Mouse (Mus musculus) embryo, embryonic 9.5 days (tissue): ENCODE data around the gene Cachd1.

Experiments used
- DNase-seq: peaks from one replicate; pipeline ENCODE4 v3.0.0-alpha.2; 2017; ENCODE audit errors: extremely low spot score

Gene Cachd1

GRCm38 (mm10) chr4:100988231-100988799 is 211.8 kb downstream of the Cachd1 start:
- no peak for DNase-seq

GRCm38 (mm10) chr4:100990996-100991395 is 214.5 kb downstream of the Cachd1 start:
- DNase-seq = no peak

DNA sequence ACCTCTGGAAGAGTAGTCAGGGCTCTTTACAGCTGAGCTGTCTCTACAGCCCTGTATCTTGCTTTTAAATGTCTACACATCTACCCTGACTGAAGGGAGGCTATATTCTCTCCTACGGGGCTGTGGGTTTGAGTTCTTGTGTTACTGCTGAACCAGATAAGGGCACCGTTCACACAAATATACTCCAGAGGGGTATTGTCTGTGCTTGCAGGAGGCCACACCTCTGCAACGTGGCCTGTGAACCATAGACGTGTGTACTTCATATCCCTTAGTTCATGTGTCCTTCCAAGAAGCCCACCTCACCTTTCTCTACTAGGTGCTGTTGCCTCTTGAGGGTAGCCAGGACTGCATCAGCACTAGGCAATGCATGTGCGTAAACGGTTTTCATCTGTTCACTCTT is 215.6 kb downstream of the Cachd1 start:
- no peak for DNase-seq

DNA sequence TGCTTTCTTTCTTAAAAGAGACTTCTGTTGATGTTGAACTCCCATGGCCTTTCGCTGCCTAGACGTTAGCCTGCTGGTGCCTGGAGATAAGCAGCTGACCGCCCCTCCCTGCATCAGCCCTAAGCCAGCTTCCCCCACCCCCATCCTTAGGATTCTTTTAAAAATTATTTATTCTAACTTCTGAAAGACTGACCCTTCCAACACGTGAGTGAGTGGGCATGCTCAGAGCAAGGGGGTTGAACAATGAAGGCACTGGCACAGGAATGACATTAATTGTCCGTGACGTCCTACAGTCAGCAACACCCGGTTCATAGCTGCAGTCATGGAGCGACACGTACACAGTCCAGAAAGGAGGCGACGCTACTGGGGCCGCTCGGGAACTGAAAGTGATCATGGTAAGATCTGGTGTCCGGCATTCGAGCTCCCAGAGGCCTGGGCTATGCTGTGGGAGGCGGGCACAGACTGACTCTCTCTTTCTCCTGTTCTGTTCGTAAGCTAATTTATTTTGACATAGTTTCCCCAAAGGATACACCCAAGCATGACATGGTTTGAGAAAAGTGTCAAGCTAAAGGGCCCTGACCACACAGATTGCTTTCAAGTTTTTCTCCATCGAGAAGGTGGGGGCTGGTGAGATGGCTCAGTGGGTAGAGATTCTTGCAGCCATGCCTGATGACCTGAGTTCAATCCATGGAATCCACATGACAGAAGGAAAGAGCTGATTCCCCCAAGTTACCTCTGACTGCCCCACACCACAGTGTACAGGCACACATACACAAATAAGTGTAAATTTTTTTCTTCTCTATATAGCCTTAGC is 218.2 kb downstream of the Cachd1 start:
- no peak for DNase-seq

- DNase-seq = no peak
Measured at GRCm38 (mm10) chr4:100995617-100996016, 219.1 kb downstream of the Cachd1 start.

DNA sequence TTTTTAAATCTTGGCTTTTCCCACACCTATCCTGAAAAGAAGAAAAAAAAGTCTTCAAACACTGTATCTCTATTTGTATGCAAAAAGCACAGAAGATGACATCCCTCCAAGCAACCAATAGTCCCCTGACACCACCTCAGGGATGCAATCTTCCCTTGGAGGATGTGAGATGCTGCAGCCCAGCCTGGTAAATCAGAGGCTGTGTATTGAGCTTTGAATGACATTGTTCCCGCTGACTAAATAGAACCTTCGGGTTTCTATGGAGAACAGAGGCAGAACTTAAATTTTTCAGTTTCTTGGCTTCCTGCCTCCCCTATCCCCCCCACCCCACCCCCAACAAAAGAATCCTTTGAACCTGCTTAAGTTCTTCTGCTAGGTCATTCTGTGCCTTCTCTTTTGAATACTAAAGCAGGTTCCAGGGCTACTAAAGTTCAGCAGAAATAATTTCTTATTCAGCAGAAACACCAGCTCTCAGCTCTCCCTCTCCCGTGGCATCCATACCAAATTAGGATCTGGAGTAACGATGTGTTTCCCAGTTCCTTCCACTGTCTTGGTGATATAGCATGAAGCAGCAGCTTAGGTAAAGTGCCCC is 219.7 kb downstream of the Cachd1 start:
- DNase-seq = no peak

DNA sequence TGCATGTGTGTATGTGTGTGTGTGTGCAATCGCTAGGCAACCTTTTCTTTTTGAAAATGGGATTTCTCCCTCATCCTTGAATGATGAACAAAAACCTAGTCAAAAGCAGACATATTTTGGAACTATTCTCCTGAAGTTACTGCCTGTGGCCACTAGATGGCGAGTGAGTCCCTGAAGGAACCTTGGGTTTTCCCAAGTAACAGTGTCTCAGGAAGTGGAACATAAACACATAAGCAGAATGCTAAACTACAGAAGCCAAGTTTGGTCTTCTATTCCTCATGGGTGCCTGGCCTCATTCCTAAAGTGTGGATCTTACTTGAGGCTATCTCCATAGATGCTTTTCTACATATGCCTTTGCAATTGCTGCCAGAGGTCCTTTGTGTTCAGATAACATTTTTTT is 221.7 kb downstream of the Cachd1 start:
- peak; percentile 40 for DNase-seq

GRCm38 (mm10) chr4:100998906-100999305 is 222.4 kb downstream of the Cachd1 start:
- no peak for DNase-seq

DNA sequence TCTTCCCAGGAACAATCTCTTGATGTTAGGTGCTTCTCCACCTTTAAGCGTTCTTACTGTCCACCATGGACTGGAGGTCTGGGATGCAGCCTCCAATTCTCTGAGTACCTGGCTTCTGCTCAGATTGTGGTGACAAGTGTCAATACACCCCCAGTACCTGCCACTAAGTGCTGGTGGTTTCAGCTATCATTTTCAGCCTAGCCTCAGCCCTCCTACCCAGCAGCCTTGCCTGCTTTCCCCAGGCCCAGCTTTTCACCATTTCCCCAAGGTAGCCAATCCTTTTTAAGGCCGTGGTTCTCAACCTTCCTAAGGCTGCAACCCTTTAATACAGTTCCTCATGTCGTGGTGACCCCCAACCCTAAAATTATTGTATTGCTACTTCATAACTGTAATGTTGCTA is 224.1 kb downstream of the Cachd1 start:
- no peak for DNase-seq

- no peak for DNase-seq
Measured at GRCm38 (mm10) chr4:101001073-101001472, 224.6 kb downstream of the Cachd1 start.

DNA sequence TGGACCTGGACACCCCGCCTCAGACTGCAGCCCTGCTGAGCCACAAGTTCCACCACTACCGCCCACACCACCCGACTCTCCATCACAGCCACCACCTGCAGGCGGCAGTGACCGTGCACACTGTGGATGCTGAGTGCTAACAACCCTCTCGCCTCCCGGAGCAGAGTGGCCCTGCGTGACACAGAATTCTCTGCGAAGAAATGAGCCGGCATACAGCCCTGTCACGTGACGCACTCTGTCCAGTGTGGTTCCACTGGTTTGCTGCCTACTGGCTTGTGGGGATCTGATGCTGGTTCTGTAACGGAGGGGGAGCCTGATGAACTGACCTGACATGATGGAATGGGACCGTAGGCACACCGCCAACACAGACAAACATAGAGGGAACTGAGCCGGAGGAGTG is 226.5 kb downstream of the Cachd1 start:
- no peak for DNase-seq

GRCm38 (mm10) chr4:101008362-101008769 is 231.9 kb downstream of the Cachd1 start:
- DNase-seq = no peak

DNA sequence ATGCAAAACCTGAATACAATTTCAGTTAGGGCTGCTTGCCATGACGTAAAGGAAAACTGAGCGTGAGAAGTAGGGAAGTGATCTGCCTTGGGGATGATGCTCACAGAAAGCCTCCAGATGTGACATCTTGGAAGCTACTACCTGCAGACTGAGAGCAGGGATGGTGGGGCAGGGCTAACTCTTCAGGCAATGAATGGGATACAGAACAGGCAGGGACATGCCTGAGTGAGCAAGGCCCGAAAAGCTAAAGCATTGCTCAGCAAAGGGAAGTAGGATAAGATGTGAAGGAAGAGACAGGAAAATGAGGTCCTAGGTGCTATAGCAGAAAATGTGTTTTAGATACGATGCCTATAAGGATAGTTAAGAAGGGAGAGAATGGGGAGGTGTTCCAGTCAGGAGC is 232.6 kb downstream of the Cachd1 start:
- DNase-seq = no peak

- no peak for DNase-seq
Measured at GRCm38 (mm10) chr4:101017806-101018205, 241.3 kb downstream of the Cachd1 start.

DNA sequence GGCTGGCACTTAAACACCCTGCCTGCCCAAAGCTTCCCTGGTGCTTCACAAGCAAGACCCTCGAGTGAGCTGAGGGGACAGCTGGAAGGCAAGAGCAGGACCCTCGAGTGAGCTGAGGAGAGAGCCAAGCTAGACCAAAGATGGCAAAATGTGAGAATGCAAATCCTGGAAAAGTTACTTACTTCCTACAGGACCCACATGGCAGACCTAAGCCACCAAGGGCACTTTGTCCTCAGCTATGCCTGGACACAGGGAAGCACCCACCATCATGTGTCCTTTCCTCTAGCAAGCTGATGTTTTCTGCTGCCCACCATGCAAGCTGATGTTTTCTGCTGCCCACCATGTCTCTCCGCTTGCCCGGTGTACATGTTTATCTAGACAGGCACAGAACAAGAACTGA is 244.1 kb downstream of the Cachd1 start, which contains the start of gene Gm10577:
Gene Gm10577, minus strand, starts transcription at position 101 of the 400 bp plus-strand sequence.
- DNase-seq = no peak

DNA sequence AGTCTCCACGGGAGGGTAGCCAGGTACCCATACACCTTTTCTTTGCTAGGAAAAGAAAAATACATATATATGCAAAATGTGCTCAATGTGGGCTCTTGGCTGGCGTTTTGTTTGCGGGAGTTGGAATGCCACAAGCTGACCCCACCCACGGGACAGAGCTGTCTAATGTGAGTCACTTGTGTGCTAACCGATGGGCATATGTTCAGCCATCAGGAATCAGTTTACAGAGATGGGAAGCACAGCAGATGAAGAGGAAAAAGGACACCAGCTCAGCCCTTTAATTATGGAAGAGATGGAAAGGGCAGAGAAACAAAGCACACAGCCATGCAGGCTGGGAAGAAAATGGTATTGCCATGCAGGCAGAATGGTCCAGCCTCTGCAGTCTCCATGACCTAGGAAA is 250.1 kb downstream of the Cachd1 start:
- no peak for DNase-seq

DNA sequence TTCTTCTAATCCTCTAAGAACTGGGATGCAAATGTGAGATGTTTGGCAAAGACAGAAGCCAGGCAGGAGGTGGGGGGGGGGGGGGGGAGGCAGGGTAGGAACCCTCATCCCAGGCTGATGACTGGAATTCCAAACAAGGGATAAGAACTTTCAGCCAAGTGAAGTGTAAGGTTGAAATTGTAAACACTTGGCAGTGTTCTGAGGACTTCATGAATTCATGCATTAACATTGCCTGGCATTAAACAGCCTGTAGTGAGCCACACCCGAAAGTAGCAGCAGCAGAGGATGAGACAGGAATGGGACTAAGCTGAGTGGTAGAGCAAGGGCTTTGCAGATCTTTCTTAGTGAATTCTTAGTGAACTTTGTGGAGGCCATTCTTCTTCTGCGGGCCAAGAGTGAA is 250.5 kb downstream of the Cachd1 start:
- no peak for DNase-seq

GRCm38 (mm10) chr4:101027852-101028411 is 251.5 kb downstream of the Cachd1 start:
- no peak for DNase-seq

DNA sequence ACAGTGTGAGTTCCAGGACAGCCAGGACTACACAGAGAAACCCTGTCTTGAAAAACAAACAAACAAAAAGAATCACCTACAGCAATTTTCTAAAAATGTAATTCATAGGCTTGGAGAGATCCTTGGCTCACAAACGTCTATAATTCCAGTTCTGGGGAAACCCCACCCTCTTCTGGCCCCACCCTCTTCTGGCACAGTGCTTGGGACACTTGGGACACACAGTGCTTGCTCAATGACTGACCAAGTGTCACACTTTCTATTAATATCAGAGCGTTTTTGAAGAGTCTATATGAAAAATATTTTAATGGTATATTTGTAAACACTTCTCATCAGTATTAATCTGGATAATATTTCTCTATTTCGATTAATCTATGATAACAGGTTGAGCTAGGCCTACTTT is 256.6 kb downstream of the Cachd1 start:
- no peak for DNase-seq

GRCm38 (mm10) chr4:101035131-101035530 is 258.7 kb downstream of the Cachd1 start:
- no peak for DNase-seq

DNA sequence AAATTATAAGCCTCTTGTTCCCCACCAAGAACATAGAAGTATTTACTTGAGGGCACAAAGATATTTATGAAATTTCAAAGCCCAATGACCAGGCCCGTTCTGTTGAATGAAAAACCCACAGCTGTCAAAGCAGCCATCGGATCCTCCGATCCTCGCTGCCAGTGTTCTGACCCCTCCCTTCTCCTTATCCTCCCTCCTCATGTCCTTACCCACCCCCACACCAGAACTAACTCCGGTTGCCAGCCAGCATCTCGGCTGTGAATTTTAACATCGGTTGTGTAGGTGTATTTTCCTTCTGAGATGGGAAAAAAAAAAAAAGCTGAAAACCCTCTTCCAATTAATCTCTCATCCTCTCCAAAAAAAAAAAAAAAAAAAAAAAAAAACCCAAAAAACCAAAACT is 260.7 kb downstream of the Cachd1 start:
- DNase-seq = no peak

DNA sequence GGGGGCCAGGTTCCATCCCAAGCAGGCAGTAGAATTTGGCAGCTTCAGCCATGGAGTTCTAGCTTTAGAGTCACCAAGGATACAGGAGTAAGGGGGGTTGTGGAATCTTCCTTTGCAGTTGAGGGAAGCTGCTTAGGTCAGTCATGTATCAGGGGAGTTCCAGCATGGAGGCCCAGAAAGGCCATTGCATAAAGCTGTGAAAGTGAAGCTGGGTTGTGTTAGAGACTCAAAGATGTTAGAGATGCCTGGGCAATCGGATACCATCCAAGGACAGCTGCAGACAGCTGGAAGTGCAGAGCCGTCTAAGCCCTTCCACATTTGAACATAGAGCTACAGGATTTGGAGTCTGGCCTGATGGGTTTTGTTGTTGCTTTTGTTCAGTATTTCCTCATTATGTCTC is 267.2 kb downstream of the Cachd1 start:
- DNase-seq = no peak

DNA sequence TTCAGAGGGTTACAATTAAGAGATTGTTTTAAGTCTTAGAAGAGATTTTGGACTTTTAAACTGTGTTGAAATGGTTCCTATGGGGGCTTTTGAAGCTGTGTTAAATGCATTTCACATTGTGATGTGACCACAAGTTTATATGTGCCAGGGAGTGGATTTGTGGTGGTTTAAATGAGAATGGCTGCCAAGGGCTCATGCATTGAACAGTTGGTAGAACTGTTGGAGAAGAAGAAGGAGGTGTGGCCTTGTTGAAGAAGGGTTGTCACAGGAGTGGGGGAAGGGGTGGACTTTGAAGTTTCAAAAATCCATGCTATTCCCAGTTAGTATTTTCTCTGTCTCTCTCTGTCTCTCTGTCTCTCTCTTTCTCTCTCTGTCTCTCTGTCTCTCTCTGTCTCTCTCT is 267.7 kb downstream of the Cachd1 start:
- DNase-seq = no peak
